Mouse (Mus musculus) adrenal gland, adult 2 months (tissue): ENCODE results near the gene Slc9a3r1. TPM values are rescaled to one million over a fixed set of nuclear protein-coding genes. Genes with fewer than 3 reads are reported as not detected.

Experiments used
- DNase-seq: peaks from one replicate; pipeline ENCODE4 v3.0.0; 2021
- long read RNA-seq: library from polyadenylated mRNA; stranded (forward); transcript quantifications from one replicate; pipeline ENCODE4 v2.0.0, GENCODE M21; 2021
- polyA plus RNA-seq: library from polyadenylated mRNA; depleted of rRNA; stranded (reverse); fragments of >200 nt; gene quantifications from 2 replicates; pipeline ENCODE4 v1.2.3, GENCODE M21; 2012; rRNA removed
- total RNA-seq, 2 experiments: library from RNA; stranded (reverse); gene quantifications; 2 replicates each; pipeline ENCODE4 v1.2.3; 2021

The Slc9a3r1 gene
- 10 to 100 TPM; 15.6 to 26.2 TPM for total RNA-seq
- polyA plus RNA-seq: 14.8 and 15.0 TPM in 2 replicates
- long read RNA-seq, transcript Slc9a3r1-201 (6 exons, 1,925 nt): major isoform, 9 of 10 reads
- long read RNA-seq, partial matches to known transcripts: 1 of 10 reads
- long read RNA-seq, other reads (novel, unspliced or antisense): 0 of 10 reads

DNA sequence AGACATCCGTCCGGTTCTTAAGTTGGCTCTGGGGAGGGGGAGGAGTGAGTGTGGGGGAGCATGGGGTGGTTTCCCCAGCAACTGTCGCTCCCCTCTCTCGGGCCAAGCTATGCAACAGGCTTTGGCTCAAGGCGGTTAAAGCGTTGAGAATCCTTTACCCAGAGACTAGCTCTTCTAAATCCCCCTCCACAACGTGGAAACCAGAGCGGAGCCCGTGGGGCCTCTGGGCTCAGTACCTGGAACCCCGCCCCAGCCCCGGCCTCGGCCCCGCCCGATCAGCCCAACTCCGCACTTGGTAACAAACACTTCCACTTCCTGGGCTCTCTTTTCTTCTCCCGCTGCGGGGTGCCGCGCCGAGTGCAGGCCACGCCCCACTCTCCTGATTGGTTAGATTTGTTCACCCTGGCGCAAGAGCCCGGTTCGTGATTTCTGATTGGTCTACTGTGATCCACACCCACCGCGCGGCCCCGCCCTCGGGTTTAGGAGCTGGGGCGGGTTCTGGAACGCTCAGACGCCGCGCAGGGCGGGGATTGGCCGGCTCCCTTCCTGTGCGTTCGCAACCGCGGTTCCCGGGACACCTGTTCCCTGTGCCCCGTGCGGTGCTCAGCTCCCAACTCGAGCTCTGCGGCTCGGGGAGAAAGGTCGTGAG is at the start of gene Slc9a3r1:
Gene Slc9a3r1 (plus strand): TSS at position 510 of the 649 bp plus-strand sequence.
- DNase-seq: peak; percentile 99

DNA sequence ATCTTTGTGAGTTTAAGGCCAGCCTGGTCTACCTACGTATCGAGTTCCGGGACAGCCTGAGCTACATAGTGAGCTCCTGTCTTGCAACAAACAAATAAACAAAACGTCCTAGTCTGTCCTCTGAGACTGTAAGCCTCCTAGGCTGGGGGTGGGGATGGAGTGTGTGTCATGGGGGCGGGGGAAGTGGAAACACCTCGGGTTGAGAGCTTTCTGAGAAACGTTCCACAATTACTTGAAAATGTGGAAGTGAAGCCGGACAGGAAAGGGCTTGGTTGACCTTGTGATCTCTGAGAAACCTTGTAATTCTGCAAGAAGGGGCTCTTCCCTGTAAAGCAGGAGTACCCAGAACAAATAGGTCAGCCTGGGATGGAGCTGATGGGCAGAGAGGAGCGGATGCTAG is 43.7 kb upstream of the Slc9a3r1 start:
- no peak for DNase-seq

DNA sequence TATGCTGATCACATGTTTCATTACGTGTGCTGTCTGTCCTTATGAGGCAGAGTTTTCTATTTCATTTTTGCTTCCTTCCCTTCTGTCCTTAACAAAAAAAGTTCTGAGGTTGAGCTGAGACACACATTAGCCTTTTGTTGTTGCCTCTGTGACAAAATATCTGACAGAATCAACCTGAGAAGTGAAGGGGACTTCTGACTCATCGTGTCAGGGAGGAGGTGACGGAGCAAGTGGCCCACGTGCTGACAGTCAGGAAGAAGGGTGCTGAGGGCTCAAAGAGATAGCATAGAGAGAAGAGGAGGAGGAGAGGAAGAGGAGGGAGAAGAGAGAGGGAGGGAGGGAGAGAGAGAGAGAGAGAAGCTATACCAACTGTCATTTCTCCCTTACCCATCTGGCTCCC is 34.7 kb upstream of the Slc9a3r1 start:
- DNase-seq: no peak

DNA sequence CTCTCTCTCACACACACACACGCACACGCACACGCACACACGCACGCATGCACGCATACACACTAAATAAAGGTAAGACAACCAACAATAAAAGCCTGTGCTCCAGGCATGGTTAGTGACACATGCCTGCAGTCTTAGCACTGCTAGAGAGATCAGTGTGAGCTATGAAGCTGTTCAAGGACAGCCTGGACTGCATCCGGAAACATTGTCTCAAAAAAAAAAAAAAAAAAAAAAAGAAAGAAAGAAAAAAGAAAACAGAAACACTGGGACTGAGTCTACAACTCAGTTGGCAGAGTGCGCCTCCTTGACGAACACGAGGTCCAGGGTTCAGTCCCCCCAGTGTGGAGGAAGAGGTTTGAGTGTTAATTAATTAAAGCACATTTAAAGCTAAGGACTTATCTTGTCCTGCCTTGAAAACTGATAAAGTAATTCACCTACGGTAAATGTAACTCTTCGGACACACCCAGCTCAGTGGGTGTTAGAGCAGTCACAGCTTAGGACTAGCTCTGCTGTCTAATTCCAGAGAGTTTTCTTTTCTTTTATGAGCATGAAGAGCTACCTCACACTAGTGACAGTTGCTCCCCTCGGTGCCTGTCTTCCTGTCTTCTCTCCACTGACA is 33.5 kb upstream of the Slc9a3r1 start:
- no peak for DNase-seq

DNA sequence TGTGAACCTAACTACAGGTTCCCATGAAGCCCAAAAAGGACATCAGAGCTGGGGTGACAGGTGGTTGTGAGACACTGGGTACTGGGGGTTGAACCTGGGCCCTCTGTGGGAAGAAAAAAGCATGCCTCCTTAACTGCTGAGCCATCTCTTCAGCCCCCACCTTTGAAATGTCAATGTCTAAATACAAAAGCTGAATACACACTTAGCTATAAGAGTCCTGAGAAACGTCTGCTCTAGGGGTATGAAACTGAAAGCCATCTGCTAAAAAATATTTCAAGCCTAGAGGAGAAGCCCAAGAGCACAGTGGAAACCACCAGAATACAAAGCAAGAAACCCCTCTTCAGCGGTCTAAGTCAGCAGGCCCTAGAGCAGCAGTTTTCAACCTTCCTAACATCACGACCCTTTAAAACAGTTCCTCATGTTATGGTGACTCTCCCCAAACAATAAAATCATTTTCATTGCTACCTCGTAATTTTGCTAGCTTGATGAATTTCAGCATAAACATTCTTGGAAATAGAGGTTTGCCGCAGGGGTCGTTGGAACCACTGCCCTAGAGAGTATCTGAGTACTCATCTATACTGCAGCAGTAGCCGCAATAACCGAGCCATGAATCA is 31.3 kb upstream of the Slc9a3r1 start:
- no peak for DNase-seq

DNA sequence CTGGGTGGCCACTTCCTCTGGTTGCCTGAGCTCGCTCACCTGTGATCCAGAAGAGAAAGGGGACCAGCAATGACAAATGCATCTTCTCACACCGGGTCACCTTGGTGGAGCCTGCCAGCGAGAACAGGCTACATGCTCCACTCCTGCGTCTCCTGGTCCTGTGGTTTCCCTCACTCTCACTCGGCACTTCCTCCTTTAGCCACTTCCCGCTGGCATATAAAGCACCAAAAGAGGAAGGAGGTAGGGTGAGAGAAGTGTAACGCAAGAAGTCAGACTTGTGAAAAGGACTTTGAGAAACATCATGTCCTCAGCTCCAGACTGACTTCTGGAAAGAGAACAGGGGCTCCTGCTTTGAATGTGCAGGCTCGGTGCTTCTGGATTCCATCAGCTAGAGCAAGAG is 29.3 kb upstream of the Slc9a3r1 start, which contains the start of gene Cd300lf:
Gene Cd300lf (minus strand): TSS at position 193 of the 400 bp plus-strand sequence.
- DNase-seq: no peak

DNA sequence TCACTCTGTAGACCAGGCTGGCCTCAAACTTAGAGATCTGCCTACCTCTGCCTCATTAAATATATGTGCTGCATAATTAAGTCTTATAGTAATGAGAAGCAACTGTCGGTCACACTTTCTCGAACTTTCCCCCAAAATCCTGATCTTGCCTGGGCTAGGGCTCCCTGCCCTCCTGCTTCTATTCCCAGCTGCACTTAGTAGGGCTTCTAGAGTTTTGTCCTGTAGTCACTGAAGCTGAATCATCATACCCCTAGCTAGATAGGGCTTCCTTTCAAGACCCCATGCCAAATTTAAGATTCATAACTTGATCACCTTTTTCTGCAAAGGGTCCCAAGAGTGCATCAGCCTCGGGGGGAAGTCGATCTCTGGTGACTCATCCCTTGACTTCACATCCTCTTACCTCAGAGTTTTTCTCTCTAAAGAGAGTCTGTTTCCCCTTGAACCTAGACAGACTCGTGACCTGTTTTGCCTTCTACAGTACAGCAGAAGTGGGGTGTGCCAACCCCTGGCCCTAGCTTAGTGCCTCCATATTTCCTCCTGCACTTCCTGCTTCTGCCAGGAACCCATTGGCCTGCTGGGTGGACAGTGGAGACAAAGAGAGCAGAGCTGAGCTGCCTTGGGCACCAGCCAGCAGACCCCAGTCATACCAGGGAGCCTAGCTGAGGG is 24.4 kb upstream of the Slc9a3r1 start:
- DNase-seq: no peak

DNA sequence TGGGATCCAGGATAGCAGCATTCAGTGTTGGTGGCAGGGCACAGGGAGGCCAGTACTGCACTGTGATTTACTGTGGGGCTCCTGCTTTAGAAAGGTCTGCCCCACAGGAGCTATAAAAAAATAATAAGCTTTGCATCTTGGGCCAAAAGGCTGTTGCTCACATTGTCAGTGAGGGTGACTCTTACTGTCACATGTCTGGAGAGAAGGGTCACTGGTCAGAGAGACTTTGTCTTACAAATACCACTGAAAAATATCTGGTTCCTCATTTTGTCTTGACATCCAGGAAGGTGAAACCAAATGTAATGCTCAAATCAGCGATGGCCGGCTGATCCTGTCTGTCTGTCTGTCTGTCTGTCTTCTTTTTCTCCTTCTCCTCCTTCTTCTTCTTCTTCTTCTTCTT is 21.2 kb upstream of the Slc9a3r1 start:
- no peak for DNase-seq

DNA sequence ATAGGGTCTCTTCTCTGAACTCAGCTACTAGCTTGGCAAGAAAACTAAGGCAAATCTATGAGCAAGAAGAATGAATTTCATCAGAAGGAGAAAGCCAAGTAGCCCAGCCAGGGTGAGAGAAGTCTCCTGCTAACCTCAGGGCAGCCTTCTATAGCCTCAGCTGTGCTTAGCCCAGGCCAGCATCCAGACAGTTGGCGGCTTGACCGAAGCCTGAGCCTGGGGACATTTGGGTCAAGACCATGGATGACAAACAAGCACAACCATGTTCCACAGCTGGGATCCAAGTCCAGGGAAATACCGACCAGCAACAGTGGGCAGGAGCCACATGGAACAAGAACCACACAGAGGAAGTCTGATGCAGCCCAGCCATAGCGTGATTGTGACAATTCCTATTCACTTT is 15.3 kb upstream of the Slc9a3r1 start:
- DNase-seq: no peak

DNA sequence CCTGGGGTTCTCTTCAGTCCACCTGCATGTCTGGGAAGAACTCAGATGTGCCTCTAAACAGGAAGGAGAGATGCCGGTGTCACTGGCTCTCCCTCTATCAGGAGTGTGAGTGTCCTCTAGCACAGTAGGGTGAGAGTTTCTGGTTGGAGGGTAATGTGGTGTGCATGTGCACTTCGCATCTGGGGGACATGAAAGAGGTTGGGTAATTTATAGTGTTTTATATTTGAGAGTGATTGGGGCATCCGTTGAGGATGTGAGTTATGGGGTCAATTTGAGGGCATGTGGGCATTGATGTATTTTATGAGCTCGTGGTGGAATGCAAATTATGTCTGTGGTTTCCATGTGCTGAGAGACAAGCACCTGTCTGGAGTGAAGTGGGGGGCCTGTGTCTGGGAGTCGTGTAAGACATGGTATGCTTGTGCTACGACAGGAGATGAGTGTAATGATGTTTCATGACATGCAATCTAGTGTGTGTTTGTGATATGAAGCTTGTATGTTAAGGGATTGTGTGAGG is 12.3 kb upstream of the Slc9a3r1 start:
- DNase-seq: no peak

DNA sequence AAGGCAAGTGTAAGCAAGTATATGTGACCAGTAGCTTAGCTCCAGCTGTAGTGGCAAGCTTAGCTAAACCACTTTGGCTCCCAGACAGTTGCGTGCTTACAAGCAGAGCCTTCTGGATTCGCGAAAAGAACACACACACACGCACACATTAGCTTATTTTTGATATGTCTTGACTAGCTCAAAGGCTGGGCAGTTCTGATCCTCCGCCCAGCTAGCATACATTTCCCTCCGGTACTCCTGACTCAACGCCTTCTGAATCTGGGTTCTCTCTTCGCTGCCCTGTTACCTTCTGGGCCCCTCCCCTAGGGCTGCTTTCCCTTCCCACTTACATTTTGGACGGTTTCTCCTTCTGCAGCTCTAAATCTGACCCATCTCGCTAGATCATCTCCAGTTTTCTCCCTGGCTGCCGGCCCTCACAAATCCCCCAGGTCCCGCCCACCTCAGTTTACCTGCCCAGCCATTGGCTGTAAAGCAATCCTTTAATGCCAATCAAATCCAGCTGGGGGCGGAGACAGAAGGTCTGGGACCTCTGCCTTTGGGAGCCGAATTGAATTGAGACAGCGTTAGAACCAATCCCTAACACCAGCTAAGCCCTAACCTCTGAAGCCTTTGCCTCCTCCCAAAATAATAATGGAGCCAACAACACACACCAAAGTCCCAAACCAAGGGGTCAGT is 11.2 kb upstream of the Slc9a3r1 start:
- DNase-seq: peak; percentile 63

DNA sequence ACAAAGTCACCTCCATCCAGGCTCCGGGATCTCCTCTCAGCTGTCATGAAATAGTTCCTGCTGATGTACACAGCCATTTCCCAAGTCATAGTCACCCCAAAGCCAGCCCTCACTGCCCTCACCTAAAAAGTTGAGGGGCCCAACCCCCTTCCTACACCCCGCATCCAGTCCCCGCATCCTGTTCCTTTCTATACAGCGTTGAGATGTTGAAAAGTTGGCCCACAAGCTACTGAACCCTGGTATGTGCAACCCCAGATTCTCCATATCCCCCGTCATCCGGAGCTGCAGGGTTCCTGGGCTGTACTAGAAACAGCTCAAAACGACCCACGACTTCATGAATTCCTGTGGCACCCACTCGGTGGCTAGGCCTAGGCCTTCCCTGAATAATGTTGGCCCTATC is 10.1 kb upstream of the Slc9a3r1 start:
- DNase-seq: no peak

DNA sequence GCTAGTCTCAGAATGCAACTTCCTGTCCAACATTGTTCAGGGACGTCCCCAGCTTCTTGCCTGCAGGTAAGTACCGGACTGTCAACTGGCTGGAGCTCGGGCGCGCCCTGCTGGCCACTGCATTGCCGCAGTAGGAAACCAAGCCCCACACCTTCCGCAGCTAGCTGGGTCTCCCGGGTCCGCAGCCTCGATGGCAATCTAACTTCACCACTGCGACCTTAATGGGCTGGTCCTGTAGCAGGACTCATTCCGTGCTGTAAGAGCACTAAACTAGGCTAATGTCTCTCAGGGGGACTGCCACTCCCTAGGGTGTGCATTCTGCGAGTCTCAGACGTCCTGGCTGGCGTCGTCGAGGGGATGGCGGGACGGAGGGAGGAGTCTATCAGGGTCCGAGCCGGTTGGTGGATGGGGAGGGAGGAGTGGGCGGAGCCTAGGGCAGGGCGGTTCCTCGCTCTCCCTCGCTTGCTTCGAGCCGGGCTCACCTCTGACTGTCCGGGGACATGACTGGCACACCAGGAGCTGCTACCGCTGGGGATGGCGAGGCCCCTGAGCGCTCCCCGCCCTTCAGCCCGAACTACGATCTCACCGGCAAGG is 9.3 kb upstream of the Slc9a3r1 start:
- DNase-seq: peak; percentile 80

DNA sequence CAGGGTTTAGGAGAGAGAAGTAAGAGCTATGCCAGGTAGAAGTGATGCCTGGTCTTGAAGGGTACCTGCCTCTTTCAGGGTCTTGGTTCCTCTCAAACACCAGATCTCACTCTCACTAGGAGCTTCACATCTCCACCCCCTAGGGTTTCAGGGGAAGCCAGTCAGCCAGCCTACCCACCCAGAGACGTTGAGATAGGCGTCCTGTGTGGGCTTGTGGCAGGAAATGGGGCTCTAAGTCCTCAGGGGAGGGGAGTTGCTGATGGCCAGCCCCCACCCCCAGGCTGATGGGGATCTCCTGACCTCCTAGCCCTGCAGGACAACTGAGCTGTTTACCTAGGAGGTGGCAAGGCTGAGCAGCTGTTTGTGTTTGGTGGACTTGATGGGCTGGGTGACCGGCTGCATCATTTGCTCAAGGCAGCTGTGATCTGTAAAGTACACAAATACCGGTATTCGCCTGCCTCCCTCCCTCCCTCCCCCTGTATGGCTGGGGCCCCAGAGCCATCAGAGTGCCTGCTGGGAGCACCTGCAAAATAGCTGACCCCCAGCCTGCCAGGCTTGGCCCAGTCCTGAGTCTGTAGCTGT is 8.0 kb upstream of the Slc9a3r1 start:
- DNase-seq: no peak

DNA sequence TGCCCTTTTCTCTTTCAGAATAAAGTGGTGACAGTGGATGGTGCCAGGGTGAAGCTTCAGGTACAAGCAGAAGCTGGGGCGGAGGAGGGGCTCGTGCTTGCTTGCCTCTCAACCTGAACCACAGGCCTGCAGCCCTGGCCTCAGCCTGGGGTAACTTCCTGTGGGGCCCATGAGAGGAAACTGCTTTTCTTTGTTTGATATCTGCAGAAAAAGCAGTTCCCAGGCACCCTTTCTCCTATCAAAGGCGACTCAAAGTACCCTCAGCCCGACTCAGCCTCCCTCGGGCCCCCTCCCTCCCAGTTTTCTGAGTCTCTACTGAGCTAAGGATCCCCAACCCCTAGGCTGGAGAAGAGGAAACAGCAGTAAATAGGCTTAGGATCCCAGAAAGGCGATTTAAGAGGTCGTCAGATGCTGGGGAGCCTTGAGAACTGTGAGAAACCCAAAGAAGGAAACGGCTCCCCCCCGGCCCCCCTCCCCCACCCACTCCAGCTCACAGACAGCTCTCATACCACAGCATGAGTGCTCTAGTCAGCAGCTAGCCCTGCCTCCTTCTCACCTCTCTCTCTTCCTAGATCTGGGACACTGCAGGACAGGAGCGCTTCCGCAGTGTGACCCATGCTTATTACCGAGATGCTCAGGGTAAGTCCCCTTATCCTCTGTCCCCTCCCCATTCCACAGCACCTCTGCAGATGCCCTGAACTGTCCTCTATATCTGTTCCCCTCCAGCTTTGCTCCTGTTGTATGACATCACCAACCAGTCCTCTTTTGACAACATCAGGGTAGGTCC is 5.0 kb upstream of the Slc9a3r1 start:
- no peak for DNase-seq

DNA sequence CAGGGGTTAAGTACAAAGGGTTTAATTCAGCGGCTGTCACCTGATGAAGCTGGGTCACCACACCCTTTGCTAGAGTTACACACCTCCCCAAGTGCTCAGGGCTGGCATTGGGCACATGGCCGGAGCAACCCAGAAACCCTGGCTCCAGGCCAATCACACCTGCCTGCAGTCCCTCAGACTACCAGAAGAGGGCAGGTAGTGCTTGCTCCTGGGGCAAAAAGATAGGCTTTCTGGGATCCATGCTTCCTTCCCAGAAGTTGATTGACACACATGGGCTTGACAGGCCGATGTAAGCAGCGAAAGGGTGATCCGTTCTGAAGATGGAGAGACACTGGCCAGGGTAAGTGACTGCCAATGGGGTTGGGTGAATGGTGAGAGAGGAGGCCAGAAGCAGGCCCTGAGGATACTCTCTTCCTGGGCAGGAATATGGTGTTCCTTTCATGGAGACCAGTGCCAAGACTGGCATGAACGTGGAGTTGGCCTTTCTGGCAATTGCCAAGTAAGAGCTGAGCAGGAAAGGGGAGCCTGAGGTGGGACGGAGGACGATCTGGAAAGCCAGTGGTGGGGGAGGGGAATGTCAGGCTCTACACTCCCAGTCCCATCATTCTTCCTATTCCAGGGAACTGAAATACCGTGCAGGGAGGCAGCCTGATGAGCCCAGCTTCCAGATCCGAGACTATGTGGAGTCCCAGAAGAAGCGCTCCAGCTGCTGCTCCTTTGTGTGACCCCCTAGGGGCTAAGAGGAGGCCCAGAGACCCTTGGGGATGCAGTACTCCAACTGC is 2.9 kb upstream of the Slc9a3r1 start:
- DNase-seq: peak; percentile 88

DNA sequence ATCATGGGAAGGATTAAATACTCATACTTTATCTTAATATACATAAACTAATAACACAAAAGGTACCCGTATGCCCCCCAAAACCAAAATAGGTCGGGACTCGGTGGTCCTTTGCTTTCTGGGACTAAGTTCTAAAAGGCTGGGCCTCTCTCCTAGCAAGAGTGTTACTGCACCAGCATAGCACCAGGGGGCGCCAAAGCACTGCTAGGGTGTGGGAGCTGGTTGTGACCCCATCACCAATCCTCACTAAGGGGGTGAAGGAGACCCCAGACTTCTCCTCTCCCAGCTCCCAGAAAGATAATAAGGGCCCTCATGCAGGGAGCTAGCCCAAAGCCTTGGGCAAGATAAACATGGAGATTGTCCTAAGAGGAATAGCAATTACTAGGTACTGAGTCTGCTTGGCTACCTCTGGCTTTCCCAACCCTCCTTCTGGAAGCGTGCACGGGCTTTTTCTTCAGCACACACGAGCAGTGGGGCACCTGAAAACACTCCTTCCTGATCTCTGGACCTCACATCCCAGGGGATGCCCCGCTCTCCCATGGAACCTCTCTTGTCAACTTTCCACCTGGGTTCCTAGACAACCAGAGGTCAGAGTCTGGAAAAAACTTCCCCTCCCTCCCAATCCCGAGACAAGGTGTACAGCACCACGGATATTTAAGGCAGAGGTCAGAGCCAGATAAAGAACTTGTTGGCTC is 2.1 kb upstream of the Slc9a3r1 start:
- peak; percentile 70 for DNase-seq

DNA sequence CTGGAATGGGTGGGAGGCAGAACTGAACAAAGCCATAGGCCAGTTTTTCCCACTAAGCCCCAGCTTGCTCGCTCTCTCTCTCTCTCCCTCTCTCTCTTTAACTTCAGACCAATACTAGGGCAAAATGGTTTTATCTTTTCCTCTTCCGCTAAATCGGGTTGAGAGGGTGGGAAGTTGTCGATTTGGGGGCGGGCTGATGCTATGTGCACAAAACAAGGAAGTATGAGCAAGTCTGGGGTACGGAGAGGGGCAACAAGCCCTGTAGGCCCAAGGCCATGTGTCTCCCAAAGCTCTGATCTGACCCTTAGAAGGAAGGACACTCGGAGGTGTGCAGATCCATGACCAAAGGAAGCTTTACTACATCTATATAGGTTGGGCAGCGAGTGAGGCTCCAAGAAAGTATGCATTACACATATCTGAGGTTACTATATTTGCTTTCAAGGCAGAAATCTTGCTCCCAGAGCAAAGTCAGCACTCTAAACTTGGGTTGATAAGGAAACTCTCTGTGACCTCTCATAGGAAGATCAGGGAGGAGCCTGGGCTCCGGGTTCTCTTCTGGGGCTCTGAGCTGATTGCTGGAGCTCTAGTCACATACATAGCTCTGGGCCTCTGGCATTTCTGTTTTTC is 1.4 kb upstream of the Slc9a3r1 start:
- no peak for DNase-seq
